ENCODE assay signal across 8 mouse cellular contexts in the genomic region with DNA sequence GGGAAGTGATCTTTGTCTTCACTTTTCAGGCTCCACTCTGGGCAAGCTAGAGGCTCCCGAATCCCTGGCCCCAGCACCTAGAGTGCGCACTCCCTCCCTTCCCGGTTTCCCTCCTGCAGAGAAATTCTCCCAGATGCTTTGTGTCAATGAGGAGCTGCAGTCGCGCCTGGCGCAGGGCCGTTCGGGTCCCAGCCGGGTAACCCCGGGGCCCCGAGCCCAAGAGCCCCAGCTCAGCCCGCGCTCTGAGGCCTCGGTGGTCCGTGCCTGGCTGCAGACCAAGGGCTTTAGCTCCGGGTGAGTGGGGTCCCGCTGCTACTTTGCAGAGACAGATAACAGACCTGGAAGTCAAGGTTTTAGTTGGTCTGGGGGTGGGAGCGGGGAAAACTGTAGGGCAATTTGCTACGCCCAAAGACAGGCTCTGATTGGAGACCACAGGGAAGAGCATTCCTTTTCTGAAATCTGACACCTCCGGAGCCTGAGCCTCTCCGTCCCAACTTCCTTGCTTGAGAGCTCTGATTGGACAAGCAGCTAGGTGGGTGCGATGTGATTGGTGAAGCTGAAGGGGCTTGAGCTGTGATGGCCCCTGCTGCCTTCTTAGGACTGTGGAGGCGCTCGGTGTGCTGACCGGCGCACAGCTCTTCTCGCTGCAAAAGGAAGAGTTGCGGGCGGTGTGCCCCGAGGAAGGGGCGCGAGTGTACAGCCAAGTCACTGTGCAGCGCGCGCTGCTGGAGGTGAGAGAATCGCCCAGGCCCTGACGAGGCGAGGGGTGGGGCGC. TPM values are rescaled to one million over a fixed set of nuclear protein-coding genes. Genes with fewer than 3 reads are reported as not detected.
DNase-seq lines count a peak whose midpoint lies in the region; ATAC-seq lines count a peak whose summit lies in the region.

No protein-coding gene starts in this region.

- H3K9ac ChIP-seq in hindbrain, embryonic 16.5 days (ENCODE audit: low read depth, low read length): peak overlapping the region; percentile 67

- H3K4me1 ChIP-seq in hindbrain, embryonic 16.5 days (ENCODE audit: control insufficient read depth, insufficient read depth, low read depth, low read length): peaks cover 13% of the 10 kb centered on the region

- peaks cover 17% of the 10 kb centered on the region for H3K36me3 ChIP-seq in hindbrain, embryonic 16.5 days (ENCODE audit: control insufficient read depth, insufficient read depth, low read length)

- H3K27ac ChIP-seq in hindbrain, embryonic 16.5 days (ENCODE audit: low read depth, low read length): peak overlapping the region; percentile 71

- peak; percentile 54 to 56 for DNase-seq in adrenal gland, adult 18-20 months (ENCODE audit: low spot score in 2 of 2)
- peak; percentile 35 to 64 for DNase-seq in cerebellum, postnatal 4 days (ENCODE audit: low spot score in 2 of 2)
- DNase-seq in gastrocnemius, adult 8-10 months (ENCODE audit: low spot score in 2 of 2): peak; percentile 33 to 61
- peak; percentile 68 to 84 for DNase-seq in left cerebral cortex, postnatal 25 days (ENCODE audit: low spot score in 2 of 2)
- peak; percentile 57 for DNase-seq in right cerebral cortex, postnatal 4 days
- DNase-seq in c-Kit-positive CD71-positive TER-119-positive erythroid progenitor cells, embryonic 14.5 days (ENCODE audit: low spot score): no peak

- intact Hi-C loops in left cerebral cortex, postnatal 25 days (cut with DNase I): loop anchor here (2.0 kb wide), 2 partner anchors 23 to 47 kb away; partner anchors contain the start of genes Ppp1r12c and Tnni3

- H3K27me3 ChIP-seq in hindbrain, embryonic 16.5 days (replicated peaks; ENCODE audit: control insufficient read depth, insufficient read depth, low read length): peaks cover 14% of the 10 kb centered on the region

- peak overlapping the region; percentile 52 for H3K4me3 ChIP-seq in hindbrain, embryonic 16.5 days (ENCODE audit: low read length)

- H3K9me3 ChIP-seq in hindbrain, embryonic 16.5 days (ENCODE audit: control insufficient read depth, low read length): no peaks in the 10 kb centered on the region

- ATAC-seq in hindbrain, embryonic 16.5 days: peak; percentile 96
- ATAC-seq in megakaryocyte progenitor cell, adult 5-6 weeks (replicated peaks; ENCODE audit: poor library complexity): peak; percentile 74

- H3K4me2 ChIP-seq in hindbrain, embryonic 16.5 days (ENCODE audit: low read length): peak overlapping the region; percentile 67

- WGBS in hindbrain, embryonic 16.5 days: under 1% methylated on average over 39 of the region's 39 CpGs

RNA-seq across cellular contexts. Expression of gene Eps8l1, which starts 17.7 kb away (rescaled TPM):
- total RNA-seq in adrenal gland, adult 18-20 months (2021): 1 to 10 TPM; 2.6 to 3.0 TPM
- total RNA-seq in gastrocnemius, adult 8-10 months (2022): 1 to 10 TPM in 3 of 4 experiments, under 1 TPM in 1; 0.67 to 3.4 (median 2.3) TPM
- polyA plus RNA-seq in hindbrain, embryonic 16.5 days (2015; fragmentation: Nextera tagmentation; extraction: Ambion mirVana): 16.3 and 16.5 TPM in 2 replicates
- total RNA-seq in left cerebral cortex, postnatal 25 days (2021): 1 to 10 TPM; 2.8 to 5.3 TPM
- total RNA-seq in megakaryocyte progenitor cell, adult 5-6 weeks (2015): 2.0 and 2.8 TPM in 2 replicates
- 1.6 and 5.1 TPM in 2 replicates for total RNA-seq in megakaryocyte progenitor cell, adult 5-6 weeks (2017)

RNA-seq across cellular contexts. Expression of gene Ppp1r12c, which starts 23.3 kb away (rescaled TPM):
- 10 to 100 TPM; 95.9 to 96.6 TPM for total RNA-seq in adrenal gland, adult 18-20 months (2021)
- 10 to 100 TPM; 11.6 to 17.2 (median 16.7) TPM for total RNA-seq in gastrocnemius, adult 8-10 months (2022)
- polyA plus RNA-seq in hindbrain, embryonic 16.5 days (2015; fragmentation: Nextera tagmentation; extraction: Ambion mirVana): 18.3 and 38.5 TPM in 2 replicates
- total RNA-seq in left cerebral cortex, postnatal 25 days (2021): 100 to 1,000 TPM; 131 to 156 TPM
- total RNA-seq in megakaryocyte progenitor cell, adult 5-6 weeks (2015): 85.6 and 97.7 TPM in 2 replicates
- 106 and 112 TPM in 2 replicates for total RNA-seq in megakaryocyte progenitor cell, adult 5-6 weeks (2017)

RNA-seq across cellular contexts. Expression of gene Rdh13, which starts 32.8 kb away (rescaled TPM):
- 10 to 100 TPM; 22.0 to 26.1 TPM for total RNA-seq in adrenal gland, adult 18-20 months (2021)
- total RNA-seq in gastrocnemius, adult 8-10 months (2022): 10 to 100 TPM; 12.2 to 17.6 (median 14.3) TPM
- polyA plus RNA-seq in hindbrain, embryonic 16.5 days (2015; fragmentation: Nextera tagmentation; extraction: Ambion mirVana): 43.3 and 43.5 TPM in 2 replicates
- 10 to 100 TPM; 22.5 to 24.1 TPM for total RNA-seq in left cerebral cortex, postnatal 25 days (2021)
- total RNA-seq in megakaryocyte progenitor cell, adult 5-6 weeks (2015): 3.3 and 4.7 TPM in 2 replicates
- 16.1 and 32.6 TPM in 2 replicates for total RNA-seq in megakaryocyte progenitor cell, adult 5-6 weeks (2017)

RNA-seq across cellular contexts. Expression of gene Tnnt1, which starts 38.0 kb away (rescaled TPM):
- total RNA-seq in adrenal gland, adult 18-20 months (2021): 1 to 10 TPM in 1 of 2 experiments, under 1 TPM in 1; 0.50 to 1.4 TPM
- total RNA-seq in gastrocnemius, adult 8-10 months (2022): 100 to 1,000 TPM; 464 to 544 (median 482) TPM
- polyA plus RNA-seq in hindbrain, embryonic 16.5 days (2015; fragmentation: Nextera tagmentation; extraction: Ambion mirVana): 3.7 and 15.9 TPM in 2 replicates
- 10 to 100 TPM in 1 of 2 experiments, 1 to 10 TPM in 1; 4.6 to 10.2 TPM for total RNA-seq in left cerebral cortex, postnatal 25 days (2021)
- total RNA-seq in megakaryocyte progenitor cell, adult 5-6 weeks (2015): 5.6 and 8.0 TPM in 2 replicates
- total RNA-seq in megakaryocyte progenitor cell, adult 5-6 weeks (2017): 16.5 and 17.4 TPM in 2 replicates

RNA-seq across cellular contexts. Expression of gene Tnni3, which starts 45.8 kb away (rescaled TPM):
- total RNA-seq in adrenal gland, adult 18-20 months (2021): under 1 TPM in 1 of 2 experiments, not detected in 1; 0.66 TPM
- 1 to 10 TPM; 1.8 to 3.0 (median 2.3) TPM for total RNA-seq in gastrocnemius, adult 8-10 months (2022)
- polyA plus RNA-seq in hindbrain, embryonic 16.5 days (2015; fragmentation: Nextera tagmentation; extraction: Ambion mirVana): 1.7 and 2.0 TPM in 2 replicates
- 1 to 10 TPM; 1.0 to 1.2 TPM for total RNA-seq in left cerebral cortex, postnatal 25 days (2021)
- total RNA-seq in megakaryocyte progenitor cell, adult 5-6 weeks (2015): 4.8 and 5.2 TPM in 2 replicates
- total RNA-seq in megakaryocyte progenitor cell, adult 5-6 weeks (2017): 2.1 and 6.0 TPM in 2 replicates

Comparison
In these comparisons a context has a peak if more than half of its experiments do, and no peak if none do; other contexts are left out.
1. RNA of gene Ppp1r12c, which starts 23.3 kb away (total RNA-seq): 131 to 156 TPM in left cerebral cortex, postnatal 25 days, 85.6 to 112 TPM in megakaryocyte progenitor cell, adult 5-6 weeks and 95.9 to 96.6 TPM in adrenal gland, adult 18-20 months; 11.6 to 17.2 TPM in gastrocnemius, adult 8-10 months; every median in the first group is over 4 times any median in the second.